Mouse (Mus musculus) midbrain, postnatal 0 days (tissue): ENCODE measurements at regions not wholly inside any gene's neighbourhood (a gene's known extent, or its start where the extent isn't known, plus 50 kb on each side); places are given as distances from the start of the nearest gene placed in this dataset.
A peak's percentile ranks its signal among the peaks of the same experiment; 100 is the strongest.

Source experiments
- ATAC-seq: fragments of 200-750 bp; cut with Nextera tagmentation; 2 replicates; pipeline ENCODE4 v1.8.0; 2017; ENCODE audit warnings: moderate number of reproducible peaks, mild to moderate bottlenecking, moderate TSS enrichment, moderate library complexity; ENCODE audit not compliant: low FRiP score
- DNase-seq: peaks from one replicate; pipeline ENCODE4 v3.0.0-alpha.2; 2015; ENCODE audit warnings: low spot score
- H3K27ac ChIP-seq: fragments of 300-500 bp; sonication (generic); 2 replicates; pipeline ENCODE4 v1.5.1; 2014; ENCODE audit warnings: low read depth, mild to moderate bottlenecking, low read length, mixed read lengths
- H3K27me3 ChIP-seq: fragments of 300-500 bp; sonication (generic); 2 replicates; pipeline ENCODE4 v1.6.1; 2014; ENCODE audit warnings: low read length, control low read depth, mixed read lengths; ENCODE audit not compliant: insufficient read depth
- H3K36me3 ChIP-seq: fragments of 300-500 bp; sonication (generic); 2 replicates; pipeline ENCODE4 v1.6.1; 2014; ENCODE audit warnings: low read length, control low read depth, mixed read lengths; ENCODE audit not compliant: insufficient read depth
- H3K4me1 ChIP-seq: fragments of 300-500 bp; sonication (generic); 2 replicates; pipeline ENCODE4 v1.6.1; 2014; ENCODE audit warnings: mild to moderate bottlenecking, control low read depth, antibody characterized with exemption, low read length, mixed read lengths; ENCODE audit not compliant: insufficient read depth
- H3K4me2 ChIP-seq: fragments of 300-500 bp; sonication (generic); 2 replicates; pipeline ENCODE4 v1.6.1; 2014; ENCODE audit warnings: low read depth, mild to moderate bottlenecking, low read length, mixed read lengths; ENCODE audit not compliant: poor library complexity, severe bottlenecking
- H3K4me3 ChIP-seq: fragments of 300-500 bp; sonication (generic); 2 replicates; pipeline ENCODE4 v1.5.1; 2014; ENCODE audit warnings: low read depth, mild to moderate bottlenecking, low read length, moderate library complexity
- H3K9ac ChIP-seq: fragments of 300-500 bp; sonication (generic); replicated peaks from 2 replicates; pipeline ENCODE4 v1.6.1; 2014; ENCODE audit warnings: mild to moderate bottlenecking, low read length, moderate library complexity, mixed read lengths; ENCODE audit not compliant: poor library complexity, severe bottlenecking
- H3K9me3 ChIP-seq: fragments of 300-500 bp; sonication (generic); 2 replicates; pipeline ENCODE4 v1.6.1; 2016; ENCODE audit warnings: low read length, control low read depth
- CTCF ChIP-seq: IDR thresholded peaks from 2 replicates; pipeline ENCODE4 v1.5.1; 2016; ENCODE audit warnings: antibody characterized with exemption, mild to moderate bottlenecking
- WGBS: fragments of 180-500 bp; shearing (Covaris S2); extraction: QIAGEN DNeasy Blood & Tissue Kit; methylation state at CpG from one replicate; pipeline ENCODE4 v1.1.7; 2014; 5-methylcytosine and 5-hydroxymethylcytosine counted together

GRCm38 (mm10) chr8:25439971-25440370, 615.8 kb upstream of the Adam5 start:
- Histone ChIP-seq H3K36me3 (no peaks in the 10 kb centered on the region), H3K27ac (no peak overlapping the region; the same call in 1 of the 2 replicates), H3K9me3 (no peaks in the 10 kb centered on the region), H3K4me1 (peaks cover 3% of the 10 kb centered on the region; the same call in 1 of the 2 replicates), H3K27me3 (no peaks in the 10 kb centered on the region), H3K4me2 (no peak overlapping the region), H3K9ac (no peak overlapping the region), H3K4me3 (no peak overlapping the region)
- TF ChIP-seq CTCF: no peak
- DNase-seq: no peak
- no peak for ATAC-seq
- WGBS: 68% methylated on average over 12 of the region's 12 CpGs

- WGBS: 69% methylated on average over 9 of the region's 9 CpGs
- peaks cover 3% of the 10 kb centered on the region; the same call in 1 of the 2 replicates for H3K4me1 ChIP-seq
- TF ChIP-seq CTCF: no peak
- no peak for ATAC-seq
- H3K9me3 ChIP-seq: no peaks in the 10 kb centered on the region
- DNase-seq: peak; percentile 26
- no peaks in the 10 kb centered on the region for H3K36me3 ChIP-seq
- H3K4me2 ChIP-seq: no peak overlapping the region
- H3K9ac ChIP-seq: no peak overlapping the region
- H3K27ac ChIP-seq: no peak overlapping the region
- H3K4me3 ChIP-seq: no peak overlapping the region
- no peaks in the 10 kb centered on the region for H3K27me3 ChIP-seq
Measured at GRCm38 (mm10) chr8:25438021-25438620, 614.0 kb upstream of the Adam5 start.

- Histone ChIP-seq H3K27me3 (no peaks in the 10 kb centered on the region), H3K4me3 (no peak overlapping the region), H3K4me1 (peaks cover 3% of the 10 kb centered on the region; the same call in 1 of the 2 replicates), H3K9ac (no peak overlapping the region), H3K36me3 (no peaks in the 10 kb centered on the region), H3K4me2 (no peak overlapping the region), H3K9me3 (no peaks in the 10 kb centered on the region), H3K27ac (no peak overlapping the region)
- DNase-seq (no peak), ATAC-seq (no peak)
- WGBS: 48% methylated on average over 4 of the region's 4 CpGs
- TF ChIP-seq CTCF: no peak
Measured at GRCm38 (mm10) chr8:25437178-25437577, 613.0 kb upstream of the Adam5 start.

- WGBS: 11% methylated on average over 5 of the region's 5 CpGs
- Histone ChIP-seq H3K27ac (0 out of 2 replicates have a peak overlapping the region, but pooled peaks have one; percentile 18), H3K9me3 (no peaks in the 10 kb centered on the region), H3K4me2 (no peak overlapping the region), H3K4me1 (0 out of 2 replicates have a peak, but pooled peaks cover 5% of the 10 kb centered on the region), H3K9ac (no peak overlapping the region), H3K4me3 (no peak overlapping the region), H3K27me3 (no peaks in the 10 kb centered on the region), H3K36me3 (no peaks in the 10 kb centered on the region)
- ATAC-seq (peak; percentile 49; the same call in 1 of the 2 replicates), DNase-seq (no peak)
- no peak for TF ChIP-seq CTCF
Measured at GRCm38 (mm10) chr8:25430552-25430951, 606.4 kb upstream of the Adam5 start.

- H3K36me3 ChIP-seq: no peaks in the 10 kb centered on the region
- TF ChIP-seq CTCF: no peak
- no peaks in the 10 kb centered on the region for H3K27me3 ChIP-seq
- no peak overlapping the region for H3K9ac ChIP-seq
- WGBS: 62% methylated on average over 19 of the region's 19 CpGs
- H3K9me3 ChIP-seq: no peaks in the 10 kb centered on the region
- H3K4me1 ChIP-seq: 0 out of 2 replicates have a peak, but pooled peaks cover 5% of the 10 kb centered on the region
- no peak overlapping the region for H3K4me3 ChIP-seq
- peak overlapping the region; percentile 18; the same call in 1 of the 2 replicates for H3K27ac ChIP-seq
- H3K4me2 ChIP-seq: no peak overlapping the region
- ATAC-seq (peak; percentile 67), DNase-seq (peak; percentile 10)
Measured at GRCm38 (mm10) chr8:25429846-25430482, 605.8 kb upstream of the Adam5 start.

- TF ChIP-seq CTCF: no peak
- Histone ChIP-seq H3K27me3 (no peaks in the 10 kb centered on the region), H3K36me3 (no peaks in the 10 kb centered on the region), H3K9ac (no peak overlapping the region), H3K4me1 (0 out of 2 replicates have a peak, but pooled peaks cover 5% of the 10 kb centered on the region), H3K4me3 (no peak overlapping the region), H3K27ac (no peak overlapping the region), H3K4me2 (no peak overlapping the region), H3K9me3 (no peaks in the 10 kb centered on the region)
- DNase-seq: no peak
- 82% methylated on average over 2 of the region's 2 CpGs for WGBS
- no peak for ATAC-seq
Measured at GRCm38 (mm10) chr8:25428761-25429160, 604.6 kb upstream of the Adam5 start.
